Mouse (Mus musculus): Measurements from ENCODE around the gene Ubqln4.
A peak's percentile ranks its signal among the peaks of the same experiment; 100 is the strongest.
"Not testable (repeated sequence)": the region's sequence is repeated elsewhere in the genome, so short reads cannot be mapped to it uniquely, and the experiment has no call there.

Ubqln4 gene

DNA sequence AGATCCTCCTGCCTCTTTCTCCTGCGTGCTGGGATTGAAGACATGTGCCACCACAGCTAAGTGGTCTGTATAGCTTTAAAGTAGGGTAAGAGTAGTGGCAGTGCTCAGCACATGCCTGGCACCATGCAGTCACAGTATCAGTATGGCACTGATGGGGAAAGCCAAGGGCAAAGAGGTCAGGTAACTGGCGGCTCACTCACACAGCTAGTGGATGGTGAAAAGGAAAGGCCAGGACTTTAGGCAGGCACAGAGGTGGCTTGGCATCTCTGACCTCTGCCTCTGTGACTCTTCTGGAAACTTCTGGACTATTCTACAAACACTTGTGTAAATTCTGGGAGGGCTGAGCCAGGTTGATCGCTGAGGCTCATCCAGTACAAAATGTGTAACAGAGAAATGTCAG is 12.6 kb downstream of the Ubqln4 start:
- DNase-seq (ENCODE audit: low spot score in 2 of 2), result no peak

DNA sequence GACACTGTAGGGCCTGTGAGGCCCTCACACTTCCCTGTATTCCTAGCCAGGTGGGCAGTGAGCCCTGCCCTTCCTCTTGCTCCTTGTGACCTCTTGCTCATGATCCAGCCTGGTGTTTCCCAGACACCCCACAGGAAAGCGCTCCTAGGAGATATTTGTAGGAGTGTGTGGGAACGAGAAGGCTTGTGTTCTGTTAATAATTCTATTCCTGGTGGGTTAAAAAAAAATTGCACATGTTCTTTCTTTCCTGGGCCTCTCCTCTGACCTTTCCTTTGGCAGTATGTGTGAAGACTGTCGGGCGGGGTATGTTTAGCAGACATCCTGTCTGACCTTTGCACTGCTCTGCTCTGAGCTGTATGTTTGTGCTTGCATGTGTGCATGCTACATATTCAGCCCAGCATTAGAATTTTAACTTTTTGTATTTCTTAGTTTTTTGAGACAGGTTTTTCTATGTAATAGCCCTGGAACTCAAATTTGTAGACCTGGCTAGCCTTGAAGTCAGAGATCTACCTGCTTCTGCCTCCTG is 13.0 kb downstream of the Ubqln4 start:
- DNase-seq (ENCODE audit: low spot score in 2 of 2), result no peak

DNA sequence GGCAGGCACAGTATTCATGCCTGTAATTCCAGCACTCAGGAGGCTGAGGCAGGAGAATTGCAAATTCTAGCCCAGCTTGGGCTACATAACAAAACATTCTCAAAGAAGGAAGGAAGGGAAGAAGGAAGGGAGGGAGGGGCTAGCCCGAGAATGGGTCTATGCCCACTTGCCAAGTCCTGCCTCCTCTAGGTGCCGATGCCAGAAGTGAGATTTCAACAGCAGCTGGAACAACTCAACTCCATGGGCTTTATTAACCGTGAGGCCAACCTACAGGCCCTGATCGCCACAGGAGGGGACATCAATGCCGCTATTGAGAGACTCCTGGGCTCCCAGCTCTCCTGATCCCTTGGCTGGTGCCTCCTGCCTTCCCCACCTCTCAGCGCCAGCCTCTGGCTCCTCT is 14.3 kb downstream of the Ubqln4 start:
- no peak for DNase-seq (ENCODE audit: low spot score in 2 of 2)

DNA sequence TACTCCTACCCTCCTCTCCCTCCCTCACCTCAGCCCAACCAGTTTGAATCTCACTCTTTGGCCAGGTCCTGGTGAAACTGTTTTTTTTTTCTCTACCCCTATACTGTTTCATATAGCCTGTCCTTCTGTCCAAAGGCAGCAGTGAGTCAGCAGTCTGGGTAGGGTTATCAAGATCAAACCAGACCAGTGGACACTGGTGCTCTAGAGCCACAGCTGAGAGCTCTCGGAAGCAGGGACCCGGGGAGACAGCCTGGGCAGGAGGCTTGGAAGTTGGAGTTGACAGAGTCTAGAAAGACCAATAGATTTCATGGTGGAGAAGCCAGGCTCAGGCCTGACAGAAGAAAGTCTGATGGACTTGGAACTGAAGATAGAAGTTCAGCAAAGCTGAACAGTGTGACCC is 15.1 kb downstream of the Ubqln4 start:
- DNase-seq (ENCODE audit: low spot score in 2 of 2), result no peak

DNA sequence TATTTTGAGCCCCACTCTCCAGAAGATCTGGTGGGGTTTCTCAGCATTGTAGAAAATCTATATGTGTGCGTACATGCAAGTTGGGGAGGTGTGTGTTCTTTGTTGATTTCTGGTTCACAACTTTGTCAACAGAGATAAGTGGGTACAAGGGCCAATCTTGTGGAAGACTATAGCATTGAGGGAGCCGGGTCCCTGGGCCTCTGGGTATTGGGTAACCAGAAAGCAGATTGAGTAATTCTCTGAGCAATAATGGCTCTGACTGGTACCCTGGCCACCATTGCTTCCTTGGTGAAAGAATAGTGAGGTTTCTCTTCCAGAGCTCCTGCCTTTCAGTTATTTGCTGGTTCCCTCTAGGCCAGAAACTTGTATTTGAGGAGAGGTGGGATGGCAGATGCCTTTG is 15.5 kb downstream of the Ubqln4 start:
- no peak for DNase-seq (ENCODE audit: low spot score in 2 of 2)

DNA sequence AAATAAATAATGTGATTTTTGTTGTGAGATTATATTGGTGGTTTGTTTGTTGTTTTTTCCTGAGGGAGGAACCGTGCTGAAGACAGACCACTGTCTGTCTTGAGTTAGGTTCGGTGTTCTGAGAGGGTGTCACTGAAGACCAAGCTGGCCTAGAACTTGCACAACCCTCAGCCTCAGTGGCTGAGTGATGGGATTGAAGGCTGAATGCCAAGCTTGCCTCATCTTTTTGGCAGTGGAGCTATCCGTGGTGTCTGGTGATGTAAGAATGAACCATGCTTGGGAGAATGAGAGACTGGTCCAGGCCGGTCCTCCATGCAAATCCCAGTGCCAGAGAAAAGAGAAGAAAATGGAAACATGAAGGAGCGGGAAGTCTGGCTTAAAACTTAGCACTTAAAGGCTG is 16.1 kb downstream of the Ubqln4 start:
- DNase-seq (ENCODE audit: low spot score in 2 of 2), result no peak

DNA sequence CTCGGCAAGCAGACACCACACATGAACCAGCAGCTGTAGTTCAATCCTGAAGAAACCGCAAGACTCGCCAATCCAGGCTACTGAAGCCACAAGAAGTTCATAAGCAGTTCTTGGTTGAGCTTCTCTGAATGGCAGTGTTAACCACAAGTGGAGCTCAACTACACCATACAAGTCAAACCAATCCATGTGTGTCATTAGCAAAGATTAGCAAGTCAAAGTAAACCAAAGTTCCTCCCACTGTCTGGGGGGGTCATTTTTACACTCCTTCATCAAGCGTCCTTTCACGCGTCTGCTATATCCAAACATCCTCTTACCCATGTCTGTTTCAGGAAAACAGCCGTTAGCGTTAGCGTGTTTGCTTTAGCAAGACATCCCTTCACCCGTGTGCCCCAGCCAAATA is 16.8 kb downstream of the Ubqln4 start:
- no peak for DNase-seq (ENCODE audit: low spot score in 2 of 2)

DNA sequence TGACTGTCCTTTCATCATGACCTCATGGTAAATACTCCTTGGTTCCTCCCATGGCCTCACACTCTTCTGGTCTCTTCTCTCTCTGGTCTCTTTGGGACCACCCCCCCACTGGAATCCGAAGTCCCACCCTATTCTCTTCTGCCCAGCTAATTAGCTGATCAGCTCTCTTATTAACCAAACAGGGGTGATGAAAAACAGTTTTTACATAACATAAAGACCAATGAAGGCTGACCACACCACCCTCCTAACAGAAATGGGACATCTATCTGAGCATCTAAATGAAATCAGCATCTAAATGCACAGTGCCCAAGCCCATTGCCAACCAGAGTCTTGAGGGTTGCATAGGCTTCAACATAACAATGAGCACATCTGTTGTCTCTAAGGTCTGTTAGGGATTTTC is 18.3 kb downstream of the Ubqln4 start:
- no peak for DNase-seq (ENCODE audit: low spot score in 2 of 2)

DNA sequence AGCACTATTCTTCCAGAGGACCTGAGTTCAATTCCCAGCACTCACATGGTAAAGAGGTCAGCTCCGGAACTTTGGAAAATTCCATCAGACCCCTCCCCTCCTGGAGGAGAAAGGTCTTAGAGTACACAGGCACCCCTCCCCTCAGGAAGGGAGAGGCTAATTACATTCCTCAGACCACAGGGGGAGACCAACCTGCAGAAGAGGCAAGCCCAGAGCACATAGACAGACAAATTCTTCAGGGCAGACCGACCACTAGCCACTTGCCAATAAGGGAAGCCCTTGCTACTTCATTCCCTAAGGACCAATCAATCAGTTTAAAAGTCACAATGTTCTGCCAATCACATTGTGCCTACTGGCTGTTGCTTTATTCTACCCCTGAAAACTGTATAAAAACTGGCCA is 19.3 kb downstream of the Ubqln4 start:
- DNase-seq (ENCODE audit: low spot score in 2 of 2), result no peak

DNA sequence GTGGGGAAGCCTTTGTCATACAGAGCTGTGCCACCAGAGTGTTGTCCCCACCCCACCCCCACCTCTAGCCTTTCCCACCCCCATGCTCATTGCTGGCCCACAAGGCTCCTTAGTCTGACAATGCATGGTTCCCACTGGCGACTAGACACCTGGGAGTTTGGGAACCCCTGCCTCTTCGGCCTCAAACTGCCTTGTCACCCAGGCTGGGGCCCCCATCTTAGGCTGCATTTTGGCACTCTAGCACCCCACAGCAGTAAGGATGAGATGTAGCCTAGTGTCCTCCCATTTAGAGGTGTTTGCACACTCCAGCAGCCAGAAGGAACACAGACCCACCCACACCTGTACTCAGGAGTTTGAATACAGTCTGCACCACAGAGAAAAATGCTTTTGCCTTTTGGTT is 20.3 kb downstream of the Ubqln4 start:
- DNase-seq (ENCODE audit: low spot score in 2 of 2), result no peak

DNA sequence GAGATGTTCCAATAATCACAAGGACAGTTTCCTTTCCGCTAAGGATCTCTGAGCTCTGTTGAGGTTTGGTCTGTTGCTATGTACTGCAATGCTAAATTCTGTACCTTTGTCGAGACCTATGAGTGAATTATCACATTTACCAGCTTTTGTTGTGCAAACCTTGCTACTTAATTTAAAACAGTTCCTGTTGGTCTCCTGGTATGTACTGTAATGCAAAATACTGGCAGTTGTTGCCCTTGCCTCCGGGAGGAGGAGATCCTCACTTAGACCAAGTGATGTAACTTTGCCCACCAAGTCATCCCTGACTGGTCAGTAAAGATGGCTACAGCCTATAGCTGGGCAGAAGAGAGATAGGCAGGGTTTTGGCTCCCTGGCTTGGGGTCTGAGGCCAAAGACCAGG is 22.0 kb downstream of the Ubqln4 start, which contains the start of gene Ssr2:
Ssr2 (plus strand) TSS at position 337 of the 400 bp plus-strand sequence.
- no peak for DNase-seq (ENCODE audit: low spot score in 2 of 2)

DNA sequence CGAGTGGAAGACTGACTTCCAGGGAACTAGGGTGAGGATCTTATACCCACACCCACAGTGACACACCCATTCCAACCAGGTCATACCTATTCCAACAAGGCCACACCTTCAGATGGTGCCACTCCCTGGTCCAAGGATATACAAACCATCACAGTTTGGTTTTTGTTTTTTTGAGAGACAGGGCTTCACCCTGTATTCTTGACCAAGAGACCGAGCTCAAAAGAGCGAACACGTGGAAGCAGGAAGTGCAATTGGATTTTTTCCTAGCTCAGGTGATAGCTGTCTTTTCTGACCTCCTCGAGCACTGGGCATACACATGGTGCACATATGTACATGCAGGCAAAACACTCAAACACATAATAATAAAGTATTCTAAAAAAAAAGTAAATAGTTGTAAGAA is 24.3 kb downstream of the Ubqln4 start:
- not testable (repeated sequence) for DNase-seq (ENCODE audit: low spot score in 2 of 2)

DNA sequence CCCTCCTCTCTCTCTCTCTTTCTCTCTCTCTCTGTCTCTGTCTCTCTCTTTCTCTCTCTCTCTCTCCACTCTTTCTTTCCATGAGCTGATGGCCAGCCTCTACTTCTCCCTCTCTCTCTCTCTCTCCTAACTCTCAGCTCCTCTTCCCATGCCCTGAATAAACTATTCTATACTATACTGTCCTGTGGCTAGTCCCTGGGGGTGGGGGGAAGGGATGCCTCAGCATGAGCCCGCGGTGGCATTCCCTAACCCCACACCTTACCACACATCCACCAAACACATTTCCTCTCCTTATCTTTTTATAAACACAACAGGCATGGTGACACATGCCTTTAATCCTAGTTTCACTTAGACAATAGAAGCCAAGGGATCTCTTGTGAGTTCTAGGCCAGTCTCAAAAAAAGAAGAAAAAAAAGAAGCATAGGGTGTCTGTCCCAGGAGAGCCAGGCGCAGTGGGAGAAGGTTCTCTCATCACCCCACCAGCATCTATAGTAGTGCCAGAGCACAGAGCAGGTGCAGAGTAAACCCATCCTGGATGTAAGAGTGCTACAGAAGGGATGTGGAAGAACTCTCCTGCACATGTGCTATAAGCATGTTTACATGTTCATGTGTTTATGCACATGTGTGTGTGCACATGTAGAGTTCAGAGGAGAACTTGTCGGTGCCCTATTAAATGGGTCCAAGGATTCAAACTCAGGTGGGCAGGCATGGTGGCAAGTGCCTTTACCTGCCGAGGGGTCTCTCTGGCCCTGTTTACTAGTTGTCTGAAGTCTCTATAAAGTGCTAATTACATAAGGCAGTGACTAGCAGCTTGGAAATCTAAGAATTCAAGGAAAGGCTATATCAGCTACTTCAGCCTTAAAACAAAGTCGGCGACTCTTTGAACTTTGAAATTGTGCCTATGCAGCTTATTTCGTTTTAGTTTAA is 25.2 kb downstream of the Ubqln4 start:
- no peak for DNase-seq (ENCODE audit: low spot score in 2 of 2)

DNA sequence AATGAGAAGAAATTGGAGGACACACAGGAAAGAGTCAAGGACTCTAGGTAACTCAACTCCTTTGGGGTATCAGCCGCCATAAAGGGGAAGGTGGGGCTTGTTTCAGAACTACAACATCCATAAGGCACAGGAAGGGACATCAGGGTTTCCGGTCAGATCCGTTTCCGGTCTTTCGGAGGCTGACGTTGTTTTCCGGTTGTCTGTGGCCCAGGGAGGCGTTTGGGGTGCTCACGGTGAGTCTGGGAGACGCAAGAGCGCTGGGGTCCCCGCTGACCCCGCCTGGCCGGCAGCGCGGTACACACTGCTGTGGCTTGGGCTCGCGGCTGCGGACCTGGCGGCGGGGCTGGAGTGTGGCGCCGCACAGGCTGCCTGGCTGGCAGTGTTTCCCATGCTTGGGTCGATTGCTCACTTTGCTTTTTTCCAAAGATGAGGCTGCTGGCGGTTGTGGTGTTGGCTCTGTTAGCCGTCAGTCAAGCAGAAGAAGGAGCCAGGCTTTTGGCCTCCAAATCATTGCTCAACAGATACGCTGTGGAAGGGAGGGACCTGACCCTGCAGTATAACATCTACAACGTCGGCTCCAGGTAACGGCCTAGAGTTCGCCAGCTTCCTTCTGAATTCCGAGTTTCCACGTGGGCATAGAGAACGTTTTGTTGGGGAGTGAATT is 26.0 kb downstream of the Ubqln4 start:
- DNase-seq (ENCODE audit: low spot score in 2 of 2), result peak; percentile 73 to 80

DNA sequence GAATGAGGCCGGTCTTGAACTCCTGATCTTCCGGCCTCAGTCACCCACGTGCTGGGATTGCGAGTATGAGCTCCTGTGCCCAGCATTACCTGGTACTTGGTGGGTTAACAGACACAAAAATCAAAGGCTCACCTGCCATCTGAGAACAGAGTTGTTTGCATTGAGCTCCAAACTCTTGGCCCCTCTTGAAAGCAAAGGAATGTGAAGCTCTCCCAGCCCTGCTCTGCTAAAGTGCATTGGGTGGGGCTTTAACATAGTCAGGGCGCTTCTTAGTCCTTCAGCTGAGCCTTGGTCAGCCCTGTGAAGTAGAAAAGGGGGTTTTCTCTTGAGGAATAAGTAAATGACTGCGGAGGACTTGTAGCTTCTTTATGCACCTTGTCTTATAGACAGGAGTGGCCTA is 32.2 kb downstream of the Ubqln4 start:
- DNase-seq (ENCODE audit: low spot score in 2 of 2), result no peak

DNA sequence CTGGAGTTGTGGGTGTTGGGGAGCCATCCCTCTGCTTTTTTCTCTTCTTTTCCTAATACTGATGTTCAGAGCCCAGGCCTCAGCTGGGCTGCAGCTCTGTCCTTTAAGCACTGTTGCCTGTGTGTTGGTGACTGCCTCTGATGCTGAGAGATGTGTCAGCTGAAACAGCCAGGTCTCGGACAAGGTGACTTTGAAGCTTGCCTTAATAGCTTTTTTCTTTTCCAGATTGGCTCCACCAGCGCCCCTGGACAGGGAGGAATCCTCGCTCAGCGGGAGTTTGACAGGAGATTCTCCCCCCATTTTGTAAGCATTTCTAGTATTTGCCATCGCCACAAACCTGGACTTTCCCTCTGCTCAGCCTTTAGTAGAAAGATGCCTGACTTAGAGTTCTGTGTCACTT is 33.1 kb downstream of the Ubqln4 start:
- DNase-seq (ENCODE audit: low spot score in 2 of 2), result no peak

DNA sequence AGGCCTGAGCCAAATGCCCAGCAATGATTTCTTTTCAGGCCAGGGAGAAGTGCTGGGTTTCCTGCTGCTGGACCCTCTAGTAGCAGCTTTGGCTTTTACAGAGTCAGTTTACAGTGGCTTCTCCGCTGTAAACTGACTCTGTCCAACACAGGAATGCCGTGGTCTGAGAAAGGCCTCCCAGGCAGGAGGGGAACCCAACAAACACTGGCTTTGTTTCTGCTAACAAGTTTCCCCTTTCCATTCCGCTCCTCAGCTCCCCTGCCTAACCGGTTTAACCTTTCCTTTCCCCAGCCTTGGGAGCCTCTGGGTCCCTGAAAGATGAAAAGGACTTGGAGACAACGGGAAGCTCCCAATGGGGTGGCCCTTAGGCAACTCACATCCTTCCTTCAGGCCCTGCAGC is 36.7 kb downstream of the Ubqln4 start:
- no peak for DNase-seq (ENCODE audit: low spot score in 2 of 2)

DNA sequence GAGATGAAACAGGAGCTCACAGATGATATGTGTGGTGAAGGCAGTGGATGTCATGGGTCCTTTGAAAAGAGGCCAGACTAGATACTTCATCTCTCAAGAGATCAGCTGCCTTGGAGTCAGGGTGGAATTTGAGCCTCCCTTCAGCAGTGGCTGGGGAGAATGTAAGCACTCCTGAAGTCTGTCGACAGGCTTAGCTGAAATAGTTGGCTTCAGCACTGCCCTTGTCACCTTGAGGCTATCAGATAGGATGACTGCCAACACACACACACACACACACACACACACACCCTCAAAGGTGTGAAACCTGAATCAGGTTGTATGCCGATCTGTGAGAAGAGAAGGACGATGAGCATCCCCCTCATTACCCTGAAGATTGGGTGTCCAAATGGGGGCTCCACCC is 37.5 kb downstream of the Ubqln4 start:
- DNase-seq (ENCODE audit: low spot score in 2 of 2), result no peak

DNA sequence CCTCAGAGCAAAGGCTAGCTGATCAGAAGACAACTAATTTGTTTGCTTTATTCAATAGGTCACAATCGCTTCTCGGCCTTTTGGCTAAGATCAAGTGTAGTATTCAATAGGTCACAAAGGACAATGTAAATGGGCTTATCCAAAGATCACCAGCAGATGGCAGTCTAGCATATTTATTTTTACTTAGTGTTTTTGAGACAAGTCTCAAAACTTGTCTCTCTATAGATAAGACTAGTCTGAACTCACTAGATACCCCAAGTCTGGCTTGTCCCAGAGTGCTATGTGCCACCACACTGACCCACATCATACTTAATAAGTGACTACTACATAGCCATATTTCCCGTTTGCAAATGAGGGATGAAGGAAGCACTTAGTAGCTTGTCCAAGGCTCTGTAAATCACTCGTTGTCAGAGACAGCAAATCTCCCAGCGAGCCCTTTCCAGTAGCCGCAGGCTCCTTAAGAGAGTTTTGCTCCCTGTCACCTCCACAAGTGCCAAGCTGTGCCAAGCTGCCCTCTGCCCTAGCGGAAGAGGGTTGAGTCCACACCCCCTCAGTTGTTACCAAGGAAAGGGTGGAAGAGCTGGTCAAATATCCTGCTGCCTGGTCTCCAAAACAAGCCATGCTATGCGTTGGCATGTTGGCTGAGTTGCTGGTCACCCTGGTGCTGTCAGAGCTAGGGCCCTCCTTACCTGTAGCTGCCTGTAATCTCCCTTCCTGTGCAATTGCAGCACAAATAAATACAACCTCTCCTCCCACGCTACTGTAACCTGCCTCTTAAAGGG is 38.6 kb downstream of the Ubqln4 start:
- no peak for DNase-seq (ENCODE audit: low spot score in 2 of 2)

DNA sequence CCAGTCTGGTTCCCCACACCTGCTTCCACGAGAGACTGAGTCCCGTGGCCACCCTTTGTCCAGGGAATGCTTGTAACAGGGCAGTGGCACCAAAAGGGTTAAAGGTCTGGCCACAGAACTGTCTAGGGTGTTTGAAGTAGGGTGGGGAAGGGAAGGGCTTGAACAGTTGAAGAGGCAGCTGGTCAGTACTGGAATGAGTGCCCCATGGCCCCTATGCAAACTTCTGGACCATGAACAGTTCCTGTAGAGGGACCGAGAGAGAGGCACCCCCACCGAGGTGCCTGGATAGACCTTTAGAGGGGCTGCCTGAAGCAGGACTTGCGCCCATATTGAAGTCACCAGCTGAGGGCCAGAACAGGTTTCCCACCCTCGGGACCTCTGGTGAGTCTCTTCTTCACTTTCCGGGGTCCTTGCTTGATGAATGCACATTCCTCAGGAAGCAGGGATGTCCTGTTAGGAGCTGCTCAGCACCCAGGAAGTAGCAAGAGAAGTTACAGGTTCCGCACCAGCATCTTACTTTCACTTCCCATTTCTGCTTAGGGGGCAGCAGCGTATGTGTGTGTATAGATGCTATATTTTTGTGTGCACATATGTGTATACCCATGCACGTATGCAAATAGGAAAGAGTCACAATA is 39.5 kb downstream of the Ubqln4 start:
- no peak for DNase-seq (ENCODE audit: low spot score in 2 of 2)

DNA sequence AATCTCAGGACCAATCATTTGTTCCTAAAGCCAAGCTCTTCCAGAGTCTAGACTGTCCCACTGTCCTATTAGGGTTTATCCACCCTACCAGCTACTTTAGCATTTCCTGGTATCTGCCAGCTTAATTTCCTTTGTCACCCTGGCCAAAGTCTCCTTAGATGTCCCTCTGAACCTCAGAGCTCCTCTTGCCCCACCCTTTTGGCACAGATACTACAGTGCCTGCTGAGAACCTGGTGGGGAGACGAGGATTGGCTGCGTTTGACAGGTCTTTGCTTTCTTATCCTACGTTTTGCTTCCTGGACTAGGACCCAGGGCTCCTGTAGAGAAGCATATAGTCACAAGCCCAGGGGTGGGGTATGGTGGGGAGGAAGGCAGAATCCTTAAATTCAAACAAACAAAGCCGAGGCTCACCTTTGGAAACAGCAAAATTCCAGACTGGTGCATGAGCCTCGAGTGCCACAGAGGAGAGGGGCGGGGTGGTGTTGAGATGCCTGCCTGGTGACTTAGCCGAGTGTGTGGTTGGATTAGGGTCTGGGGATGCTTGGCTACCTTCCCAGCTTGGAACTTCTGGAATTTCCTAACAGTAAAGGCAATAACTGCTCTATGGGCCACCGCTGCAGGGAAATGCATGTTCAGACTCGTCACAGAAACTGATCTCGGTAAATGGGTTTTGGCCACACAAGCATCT is 40.5 kb downstream of the Ubqln4 start:
- DNase-seq (ENCODE audit: low spot score in 2 of 2), result no peak

Measured in right cerebral cortex, postnatal 36 days (tissue).